In the genomic region with DNA sequence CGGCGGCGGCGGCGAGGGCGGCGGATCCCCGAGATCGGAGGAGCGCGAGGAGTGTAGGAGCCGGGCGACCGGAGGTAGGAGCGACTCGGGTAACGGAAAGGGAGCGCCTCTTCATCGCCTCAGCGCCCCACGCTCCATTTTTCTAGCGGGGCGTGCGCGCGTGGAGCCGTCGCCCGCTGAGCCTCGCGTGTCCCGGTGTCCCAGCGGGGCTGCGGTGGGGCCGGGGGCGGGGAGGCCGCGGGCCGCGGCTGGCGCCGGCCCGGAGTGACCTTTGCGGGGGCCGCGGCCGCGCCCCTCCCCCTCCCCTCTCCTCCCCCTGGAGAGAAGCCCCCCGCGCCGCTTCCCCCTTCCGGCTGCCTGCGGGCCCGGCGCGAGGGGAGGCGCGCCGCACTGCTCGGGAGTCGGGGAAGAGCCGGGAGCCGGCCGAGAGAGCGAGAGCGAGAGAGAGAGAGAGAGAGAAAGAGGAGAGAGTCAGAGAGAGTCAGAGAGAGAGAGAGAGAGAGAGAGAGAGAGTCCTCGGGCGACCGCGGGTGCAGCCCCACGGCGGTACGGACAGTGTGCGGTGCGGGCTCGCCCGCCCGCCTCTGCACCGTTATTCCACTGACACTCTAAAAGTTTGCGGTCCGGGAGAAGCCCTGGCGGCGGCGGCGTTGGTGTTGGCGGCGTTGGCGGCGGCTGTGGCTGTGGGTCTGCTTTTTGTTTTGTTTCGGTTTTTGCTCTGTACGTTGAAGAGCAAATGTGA, we compare ENCODE assay signal across 7 mouse cellular contexts. TPM values are rescaled to one million over a fixed set of nuclear protein-coding genes. Genes with fewer than 3 reads are reported as not detected.
A peak's percentile ranks its signal among the peaks of the same experiment; 100 is the strongest.
DNase-seq lines count a peak whose midpoint lies in the region; ATAC-seq lines count a peak whose summit lies in the region.

No protein-coding gene starts in this region.

- H3K9ac ChIP-seq in midbrain, embryonic 11.5 days (ENCODE audit: low read length), result peak overlapping the region; percentile 96

- H3K36me3 ChIP-seq in midbrain, embryonic 11.5 days (ENCODE audit: control insufficient read depth, insufficient read depth, low read length), result no peaks in the 10 kb centered on the region

- peak overlapping the region; percentile 88 for H3K4me3 ChIP-seq in midbrain, embryonic 11.5 days (ENCODE audit: low read depth, low read length)

- WGBS in midbrain, embryonic 11.5 days, result under 1% methylated on average over 68 of the region's 91 CpGs

- no peaks in the 10 kb centered on the region for H3K9me3 ChIP-seq in midbrain, embryonic 11.5 days (ENCODE audit: control insufficient read depth, low read length)

- H3K4me2 ChIP-seq in midbrain, embryonic 11.5 days, result peak overlapping the region; percentile 55

- H3K4me1 ChIP-seq in midbrain, embryonic 11.5 days (ENCODE audit: control insufficient read depth, insufficient read depth, low read length), result peaks cover 9% of the 10 kb centered on the region

- H3K27ac ChIP-seq in midbrain, embryonic 11.5 days (ENCODE audit: low read depth, low read length), result peak overlapping the region; percentile 96

- peak; percentile 68 for ATAC-seq in midbrain, embryonic 11.5 days (ENCODE audit: low FRiP score)

- DNase-seq in 3T3-L1 (ENCODE audit: low read depth, low spot score) (peak; percentile 52), A20 (ENCODE audit: low read depth, low spot score) (peak; percentile 71)
- DNase-seq in c-Kit-negative CD71-positive TER-119-positive erythroid progenitor cells, embryonic 14.5 days (ENCODE audit: low read depth, low spot score), result peak; percentile 21
- peak; percentile 25 to 49 for DNase-seq in gastrocnemius, postnatal 4 days (ENCODE audit: low spot score in 2 of 2)
- peak; percentile 51 to 71 for DNase-seq in kidney, postnatal 4 days
- DNase-seq in midbrain, embryonic 11.5 days (ENCODE audit: low spot score, missing footprints), result peak; percentile 92
- DNase-seq in spleen, postnatal 4 days (ENCODE audit: low spot score in 2 of 2), result peak; percentile 43 to 75

- H3K27me3 ChIP-seq in midbrain, embryonic 11.5 days (ENCODE audit: control insufficient read depth, insufficient read depth, low read length), result no peaks in the 10 kb centered on the region

RNA-seq across cellular contexts. Expression of gene Pds5b, which starts 0.5 kb away (rescaled TPM):
- 10 to 100 TPM; 39.9 to 44.8 TPM for total RNA-seq in gastrocnemius, postnatal 4 days (2021)
- polyA plus RNA-seq in midbrain, embryonic 11.5 days (2014; fragmentation: Nextera tagmentation; extraction: Ambion mirVana), result 48.9 and 49.3 TPM in 2 replicates

RNA-seq across cellular contexts. Expression of gene N4bp2l2, which starts 8.1 kb away (rescaled TPM):
- total RNA-seq in gastrocnemius, postnatal 4 days (2021), result 10 to 100 TPM; 53.7 to 54.1 TPM
- polyA plus RNA-seq in midbrain, embryonic 11.5 days (2014; fragmentation: Nextera tagmentation; extraction: Ambion mirVana), result 40.5 and 42.1 TPM in 2 replicates

Comparison
In these comparisons a context has a peak if more than half of its experiments do, and no peak if none do; other contexts are left out.
1. Peak in every context shown above with its lines: DNase-seq, ATAC-seq, H3K4me3 ChIP-seq and H3K27ac ChIP-seq.
2. DNase-seq: peak in every context shown above with its lines; median percentile 92 in midbrain, embryonic 11.5 days; 71 in A20; 61 in kidney, postnatal 4 days; 59 in spleen, postnatal 4 days; 52 in 3T3-L1; 37 in gastrocnemius, postnatal 4 days; 21 in c-Kit-negative CD71-positive TER-119-positive erythroid progenitor cells, embryonic 14.5 days.